ENCODE assay signal across 21 mouse cellular contexts in the genomic region with DNA sequence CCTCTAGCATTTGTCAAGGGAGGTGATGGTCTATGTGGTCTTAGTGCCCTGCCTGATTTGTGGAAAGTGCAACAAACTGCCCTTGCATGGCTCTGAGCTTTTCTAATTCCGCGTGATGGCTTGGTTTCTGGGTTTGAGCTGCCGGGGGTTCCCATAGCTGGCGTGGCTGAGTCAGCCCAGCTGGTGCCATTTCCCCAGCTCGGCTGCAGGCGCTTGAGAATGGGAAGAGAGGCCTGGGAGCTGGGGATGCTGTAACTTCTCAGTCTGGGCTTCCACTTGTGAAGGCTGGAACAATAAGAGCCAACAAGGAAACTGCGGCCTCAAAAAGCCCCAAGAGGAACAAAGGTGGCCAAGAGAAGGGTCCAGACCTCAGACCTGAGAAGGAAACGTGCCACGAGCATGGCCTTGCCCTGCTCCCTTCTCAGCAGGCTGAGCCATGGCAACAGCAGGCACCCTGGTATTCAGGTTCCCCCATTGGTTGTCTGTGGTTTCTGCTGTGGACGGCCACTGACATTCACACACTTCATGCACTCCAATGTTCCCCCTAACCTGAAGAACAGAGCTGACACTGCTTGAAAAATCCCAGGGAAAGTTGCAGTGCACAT. TPM values are rescaled to one million over a fixed set of nuclear protein-coding genes. Genes with fewer than 3 reads are reported as not detected.
DNase-seq lines count a peak whose midpoint lies in the region; ATAC-seq and TF ChIP-seq lines count a peak whose summit lies in the region.
"Had no signal": no experiment of that assay in that cellular context is flagged by ENCODE, and none has a peak within 500 bp of the region (broad histone marks: within the 10 kb centered on the region; RNA-seq: fewer than 3 reads in every experiment).

No protein-coding gene starts in this region.

- H3K9ac ChIP-seq in ES-E14 (ENCODE audit: insufficient read depth, low read depth, low read length, poor library complexity, severe bottlenecking) = peak overlapping the region; percentile 61; the same call in 1 of the 2 replicates
- H3K9ac ChIP-seq: embryonic facial prominence, embryonic 15.5 days; kidney, embryonic 15.5 days; liver, embryonic 13.5 days; stomach, embryonic 15.5 days had no signal

- ATAC-seq in common myeloid progenitor, adult 5-6 weeks (replicated peaks; ENCODE audit: low read depth, poor library complexity, severe bottlenecking) = peak; percentile 76
- ATAC-seq in cerebellum, adult (ENCODE audit: insufficient number of reproducible peaks, low FRiP score, low TSS enrichment) = no peak
- ATAC-seq: inflammation-experienced regulatory T-cells, adult 6 months; midbrain, embryonic 16.5 days had no signal

- no peaks in the 10 kb centered on the region for H3K36me3 ChIP-seq in ES-E14 (ENCODE audit: control insufficient read depth, insufficient read depth, low read length, poor library complexity, severe bottlenecking)
- H3K36me3 ChIP-seq: embryonic facial prominence, embryonic 15.5 days; kidney, embryonic 15.5 days; limb, embryonic 10.5 days; liver, embryonic 13.5 days; stomach, embryonic 15.5 days had no signal

- in situ Hi-C loops in ES-E14 (cut with MboI; ENCODE audit: low sequenced_read_pairs in 2 of 2, unreplicated experiment in 2 of 2) = loop anchor here in 1 of 2 experiments (25.0 kb wide), 1 partner anchor 365 kb away; no protein-coding TSS in a partner anchor

- H3K4me3 ChIP-seq in ES-E14 (ENCODE audit: insufficient read depth in 1 of 2, low read depth in 1 of 2, low read length in 2 of 2, poor library complexity in 1 of 2, severe bottlenecking in 1 of 2) = peak overlapping the region; percentile 23 to 33; a peak in 2 of 4 replicates
- H3K4me3 ChIP-seq: embryonic facial prominence, embryonic 15.5 days; kidney, embryonic 15.5 days; limb, embryonic 10.5 days; liver, embryonic 13.5 days; megakaryocyte, embryonic 14.5 days; stomach, embryonic 15.5 days had no signal

- no peaks in the 10 kb centered on the region; a peak in 1 of 4 replicates for H3K4me1 ChIP-seq in ES-E14 (ENCODE audit: control insufficient read depth in 2 of 2, insufficient read depth in 2 of 2, low read length in 2 of 2, poor library complexity in 1 of 2)
- H3K4me1 ChIP-seq: embryonic facial prominence, embryonic 15.5 days; liver, embryonic 13.5 days; stomach, embryonic 15.5 days had no signal

- peak; percentile 19 to 24 for DNase-seq in layer of hippocampus, postnatal 14 days (ENCODE audit: low spot score in 2 of 2)
- DNase-seq in layer of hippocampus, postnatal 25 days (ENCODE audit: extremely low spot score in 1 of 2, low spot score in 1 of 2) = no peak
- no peak for DNase-seq in ES-E14 (ENCODE audit: low read depth, low spot score)
- peak; percentile 9 for DNase-seq in lung, postnatal 36 days
- no peak for DNase-seq in ovary, postnatal 36 days (ENCODE audit: low spot score)
- DNase-seq: adrenal gland, postnatal 25 days; cerebellum, postnatal 10 days; embryo, embryonic 11 days; gastrocnemius, postnatal 14 days; liver, embryonic 13.5 days had no signal

- H3K9me3 ChIP-seq in ES-E14 (ENCODE audit: control insufficient read depth, insufficient read depth, low read depth, low read length) = no peaks in the 10 kb centered on the region
- H3K9me3 ChIP-seq: embryonic facial prominence, embryonic 15.5 days; kidney, embryonic 15.5 days; limb, embryonic 10.5 days; liver, embryonic 13.5 days; megakaryocyte, embryonic 14.5 days; stomach, embryonic 15.5 days had no signal

- no peak overlapping the region for H3K27ac ChIP-seq in ES-E14 (ENCODE audit: insufficient read depth, low read depth, low read length, poor library complexity, severe bottlenecking)
- H3K27ac ChIP-seq: embryonic facial prominence, embryonic 15.5 days; kidney, embryonic 15.5 days; limb, embryonic 10.5 days; liver, embryonic 13.5 days; stomach, embryonic 15.5 days had no signal

TF ChIP-seq in ES-E14, 5 proteins besides CTCF, POLR2A, EP300 and RAD21:
- TF ChIP-seq HCFC1 (IDR thresholded peaks at IDR 0.05; ENCODE audit: borderline replicate concordance, insufficient read depth, low read length) (no peak), MAFK (IDR thresholded peaks at IDR 0.05; ENCODE audit: insufficient read depth, low read depth, low read length) (no peak), ZC3H11A (IDR thresholded peaks at IDR 0.05; ENCODE audit: borderline replicate concordance, low read depth, low read length) (no peak), CHD2 (IDR thresholded peaks at IDR 0.05; ENCODE audit: low read depth, low read length) (no peak), ZNF384 (IDR thresholded peaks at IDR 0.05; ENCODE audit: low read depth, low read length) (no peak)

RNA-seq across cellular contexts. Expression of a gene that starts 14.9 kb away (rescaled TPM):
- not detected for total RNA-seq in layer of hippocampus, postnatal 14 days (2021)
- total RNA-seq in layer of hippocampus, postnatal 25 days (2021) = not detected
- total RNA-seq in ES-E14 (2012; rRNA removed) = 1.0 and 4.0 TPM in 2 replicates
- total RNA-seq in common myeloid progenitor, adult 5-6 weeks (2017) = not detected in 2 replicates
- total RNA-seq: adrenal gland, postnatal 25 days; gastrocnemius, postnatal 14 days; heart, adult 8-10 months; layer of hippocampus, postnatal 36 days had no signal

RNA-seq across cellular contexts. Expression of a gene that starts 22.4 kb away (rescaled TPM):
- not detected for total RNA-seq in layer of hippocampus, postnatal 14 days (2021)
- under 1 TPM in 1 of 2 experiments, not detected in 1; 0.07 TPM for total RNA-seq in layer of hippocampus, postnatal 25 days (2021)
- 0.09 TPM in 1 of 2 replicates, not detected in the other for total RNA-seq in ES-E14 (2012; rRNA removed)
- total RNA-seq in common myeloid progenitor, adult 5-6 weeks (2017) = not detected in 2 replicates
- total RNA-seq: layer of hippocampus, postnatal 36 days had no signal

RNA-seq across cellular contexts. Expression of a gene that starts 30.7 kb away (rescaled TPM):
- total RNA-seq in layer of hippocampus, postnatal 14 days (2021) = 10 to 100 TPM; 61.4 to 61.8 TPM
- total RNA-seq in layer of hippocampus, postnatal 25 days (2021) = 10 to 100 TPM; 70.1 to 78.5 TPM
- total RNA-seq in ES-E14 (2012; rRNA removed) = 11.7 and 15.4 TPM in 2 replicates
- 1.4 and 1.8 TPM in 2 replicates for total RNA-seq in common myeloid progenitor, adult 5-6 weeks (2017)

Comparison
In these comparisons a context has a peak if more than half of its experiments do, and no peak if none do; other contexts are left out.
1. DNase-seq: peak in layer of hippocampus, postnatal 14 days (2 of 2) and lung, postnatal 36 days (single experiment); none in layer of hippocampus, postnatal 25 days (0 of 2), ES-E14 (single experiment) and ovary, postnatal 36 days (single experiment).